Mouse (Mus musculus) urinary bladder, adult 18-20 months (tissue): ENCODE results near the gene Gm21891.
"Not testable (repeated sequence)": the region's sequence is repeated elsewhere in the genome, so short reads cannot be mapped to it uniquely, and the experiment has no call there.

ENCODE experiments used
- DNase-seq, 2 experiments: peaks; one replicate each; pipeline ENCODE4 v3.0.0; 2022; ENCODE audit warnings: low spot score in 2 of 2, mixed read lengths in 2 of 2

The Gm21891 gene

GRCm38 (mm10) chrY:13133392-13133791, at the start of gene Gm21891:
Gm21891 (minus strand) TSS chrY:13133492.
- not testable (repeated sequence) for DNase-seq

GRCm38 (mm10) chrY:13161668-13162067, 28.4 kb upstream of the Gm21891 start, which contains the start of gene Gm21425:
Gm21425 (plus strand) TSS chrY:13161968.
- not testable (repeated sequence) for DNase-seq
